Mouse (Mus musculus) embryonic facial prominence, embryonic 12.5 days (tissue): ENCODE measurements around the gene Spata31d1b. TPM values are rescaled to one million over a fixed set of nuclear protein-coding genes. Genes with fewer than 3 reads are reported as not detected.
"Not testable (repeated sequence)": the region's sequence is repeated elsewhere in the genome, so short reads cannot be mapped to it uniquely, and the experiment has no call there.

Source experiments
- ATAC-seq: fragments of 200-750 bp; cut with Nextera tagmentation; 2 replicates; pipeline ENCODE4 v1.8.0; 2017; ENCODE audit not compliant: insufficient number of reproducible peaks, insufficient read depth, low FRiP score, low TSS enrichment
- H3K27ac ChIP-seq: fragments of 300-500 bp; sonication (generic); 2 replicates; pipeline ENCODE4 v1.5.1; 2016; ENCODE audit warnings: mild to moderate bottlenecking
- H3K27me3 ChIP-seq: fragments of 300-500 bp; sonication (generic); 2 replicates; pipeline ENCODE4 v1.6.1; 2016; ENCODE audit warnings: mild to moderate bottlenecking, moderate library complexity
- H3K36me3 ChIP-seq: fragments of 300-500 bp; sonication (generic); 2 replicates; pipeline ENCODE4 v1.6.1; 2016; ENCODE audit warnings: mild to moderate bottlenecking
- H3K4me1 ChIP-seq: fragments of 300-500 bp; sonication (generic); 2 replicates; pipeline ENCODE4 v1.6.1; 2016
- H3K4me2 ChIP-seq: fragments of 300-500 bp; sonication (generic); replicated peaks from 2 replicates; pipeline ENCODE4 v1.6.1; 2016; ENCODE audit warnings: mild to moderate bottlenecking, moderate library complexity
- H3K4me3 ChIP-seq: fragments of 300-500 bp; sonication (generic); 2 replicates; pipeline ENCODE4 v1.5.1; 2016; ENCODE audit warnings: mild to moderate bottlenecking
- H3K9ac ChIP-seq: fragments of 300-500 bp; sonication (generic); 2 replicates; pipeline ENCODE4 v1.6.1; 2016; ENCODE audit warnings: mild to moderate bottlenecking, moderate library complexity
- H3K9me3 ChIP-seq: fragments of 300-500 bp; sonication (generic); 2 replicates; pipeline ENCODE4 v1.6.1; 2016; ENCODE audit warnings: mild to moderate bottlenecking, moderate library complexity
- WGBS: fragments of 180-500 bp; shearing (Covaris S2); methylation state at CpG from one replicate; pipeline ENCODE4 v1.1.7; 2016; 5-methylcytosine and 5-hydroxymethylcytosine counted together
- polyA plus RNA-seq: library from polyadenylated mRNA; unstranded; fragments of >200 nt; fragmentation: Nextera tagmentation; extraction: Ambion mirVana; gene quantifications from 2 replicates; pipeline ENCODE4 v1.2.1, GENCODE M21; 2016

The Spata31d1b gene
- polyA plus RNA-seq = not detected in 2 replicates

GRCm38 (mm10) chr13:59711984-59712383 lies at the start of gene Spata31d1b:
Spata31d1b (plus strand) TSS chr13:59712284.
- H3K4me3 ChIP-seq, H3K4me1 ChIP-seq, H3K36me3 ChIP-seq, H3K9me3 ChIP-seq, H3K4me2 ChIP-seq, H3K9ac ChIP-seq, ATAC-seq, H3K27ac ChIP-seq, H3K27me3 ChIP-seq: not testable (repeated sequence)
- WGBS = 75% methylated on average over 3 of the region's 3 CpGs

- H3K36me3 ChIP-seq = peaks cover 43% of the 10 kb centered on the region
- H3K27ac ChIP-seq = no peak overlapping the region
- no peak overlapping the region for H3K9ac ChIP-seq
These were observed 48.0 kb upstream of the Spata31d1b start for GRCm38 (mm10) chr13:59663939-59664712.

GRCm38 (mm10) chr13:59667763-59668162 lies 44.3 kb upstream of the Spata31d1b start:
- Histone ChIP-seq H3K4me3 (no peak overlapping the region), H3K9ac (no peak overlapping the region), H3K4me1 (0 out of 2 replicates have a peak, but pooled peaks cover 3% of the 10 kb centered on the region), H3K9me3 (no peaks in the 10 kb centered on the region), H3K27ac (no peak overlapping the region), H3K27me3 (no peaks in the 10 kb centered on the region), H3K4me2 (no peak overlapping the region), H3K36me3 (peaks cover 24% of the 10 kb centered on the region)
- 89% methylated on average over 5 of the region's 5 CpGs for WGBS
- ATAC-seq = no peak

More at GRCm38 (mm10) chr13:59663939-59664712, 48.0 kb upstream of the Spata31d1b start:
- Histone ChIP-seq H3K9me3 (no peaks in the 10 kb centered on the region), H3K4me1 (0 out of 2 replicates have a peak, but pooled peaks cover 3% of the 10 kb centered on the region), H3K27me3 (no peaks in the 10 kb centered on the region), H3K4me3 (no peak overlapping the region), H3K4me2 (no peak overlapping the region)
- WGBS = 93% methylated on average over 19 of the region's 19 CpGs
- ATAC-seq = no peak

GRCm38 (mm10) chr13:59668501-59669093 lies 43.5 kb upstream of the Spata31d1b start:
- H3K36me3 ChIP-seq = peaks cover 18% of the 10 kb centered on the region
- ATAC-seq = no peak

GRCm38 (mm10) chr13:59669946-59670345 lies 42.1 kb upstream of the Spata31d1b start:
- Histone ChIP-seq H3K9me3 (no peaks in the 10 kb centered on the region), H3K27me3 (no peaks in the 10 kb centered on the region), H3K9ac (no peak overlapping the region), H3K4me2 (no peak overlapping the region), H3K4me3 (no peak overlapping the region), H3K4me1 (peaks cover 14% of the 10 kb centered on the region), H3K27ac (no peak overlapping the region), H3K36me3 (peaks cover 5% of the 10 kb centered on the region)
- 86% methylated on average over 10 of the region's 10 CpGs for WGBS
- no peak for ATAC-seq

More at GRCm38 (mm10) chr13:59668501-59669093, 43.5 kb upstream of the Spata31d1b start:
- peaks cover 9% of the 10 kb centered on the region for H3K4me1 ChIP-seq
- no peak overlapping the region for H3K4me3 ChIP-seq
- H3K27me3 ChIP-seq = no peaks in the 10 kb centered on the region
- no peaks in the 10 kb centered on the region for H3K9me3 ChIP-seq
- 77% methylated on average over 11 of the region's 11 CpGs for WGBS
- no peak overlapping the region for H3K4me2 ChIP-seq
- peak overlapping the region; percentile 50 for H3K27ac ChIP-seq
- no peak overlapping the region for H3K9ac ChIP-seq

- Histone ChIP-seq H3K4me1 (peaks cover 14% of the 10 kb centered on the region), H3K4me2 (no peak overlapping the region), H3K27ac (no peak overlapping the region), H3K9me3 (no peaks in the 10 kb centered on the region), H3K9ac (no peak overlapping the region), H3K27me3 (no peaks in the 10 kb centered on the region), H3K4me3 (no peak overlapping the region), H3K36me3 (no peaks in the 10 kb centered on the region)
- no peak for ATAC-seq
- WGBS = 70% methylated on average over 2 of the region's 2 CpGs
These were observed 40.6 kb upstream of the Spata31d1b start for GRCm38 (mm10) chr13:59671521-59671920.

- Histone ChIP-seq H3K4me1 (peaks cover 14% of the 10 kb centered on the region), H3K4me2 (no peak overlapping the region), H3K4me3 (no peak overlapping the region), H3K27ac (no peak overlapping the region), H3K36me3 (no peaks in the 10 kb centered on the region), H3K9ac (no peak overlapping the region), H3K9me3 (no peaks in the 10 kb centered on the region), H3K27me3 (no peaks in the 10 kb centered on the region)
- WGBS = 60% methylated on average over 6 of the region's 6 CpGs
- no peak for ATAC-seq
These were observed 39.8 kb upstream of the Spata31d1b start for GRCm38 (mm10) chr13:59672248-59672647.

GRCm38 (mm10) chr13:59673597-59673996 lies 38.5 kb upstream of the Spata31d1b start:
- Histone ChIP-seq H3K27me3 (no peaks in the 10 kb centered on the region), H3K4me2 (peak overlapping the region; percentile 73), H3K4me1 (peaks cover 11% of the 10 kb centered on the region), H3K4me3 (no peak overlapping the region), H3K36me3 (no peaks in the 10 kb centered on the region), H3K27ac (no peak overlapping the region), H3K9ac (peak overlapping the region; percentile 34; the same call in 1 of the 2 replicates), H3K9me3 (no peaks in the 10 kb centered on the region)
- ATAC-seq = no peak
- 35% methylated on average over 7 of the region's 7 CpGs for WGBS

- 6% methylated on average over 3 of the region's 3 CpGs for WGBS
- H3K4me3 ChIP-seq = peak overlapping the region; percentile 67
- H3K27ac ChIP-seq = peak overlapping the region; percentile 65; the same call in 1 of the 2 replicates
- peaks cover 11% of the 10 kb centered on the region for H3K4me1 ChIP-seq
- H3K27me3 ChIP-seq = no peaks in the 10 kb centered on the region
- no peaks in the 10 kb centered on the region for H3K9me3 ChIP-seq
- no peak for ATAC-seq
- no peaks in the 10 kb centered on the region for H3K36me3 ChIP-seq
- H3K4me2 ChIP-seq = peak overlapping the region; percentile 73
- peak overlapping the region; percentile 38; the same call in 1 of the 2 replicates for H3K9ac ChIP-seq
These were observed 37.9 kb upstream of the Spata31d1b start for GRCm38 (mm10) chr13:59674215-59674614.

- Histone ChIP-seq H3K4me1 (peaks cover 11% of the 10 kb centered on the region), H3K9me3 (no peaks in the 10 kb centered on the region), H3K27me3 (no peaks in the 10 kb centered on the region), H3K9ac (peak overlapping the region; percentile 69), H3K36me3 (no peaks in the 10 kb centered on the region), H3K27ac (peak overlapping the region; percentile 75), H3K4me3 (peak overlapping the region; percentile 67), H3K4me2 (peak overlapping the region; percentile 73)
- ATAC-seq = no peak
- WGBS = 1% methylated on average over 13 of the region's 13 CpGs
These were observed 37.3 kb upstream of the Spata31d1b start for GRCm38 (mm10) chr13:59674761-59675150.

GRCm38 (mm10) chr13:59675151-59676011 lies 36.7 kb upstream of the Spata31d1b start, which contains the start of gene Golm1:
Golm1 (minus strand) TSS chr13:59675811.
- Histone ChIP-seq H3K4me1 (peaks cover 11% of the 10 kb centered on the region), H3K9me3 (no peaks in the 10 kb centered on the region), H3K36me3 (no peaks in the 10 kb centered on the region), H3K4me2 (peak within 1 kb of the TSS; percentile 73), H3K27ac (peak within 1 kb of the TSS; percentile 75), H3K9ac (peak within 1 kb of the TSS; percentile 69), H3K4me3 (peak within 1 kb of the TSS; percentile 67), H3K27me3 (no peaks in the 10 kb centered on the region)
- 1% methylated on average over 47 of the region's 61 CpGs for WGBS
- ATAC-seq = peak; percentile 74; the same call in 1 of the 2 replicates
